Comparison of ENCODE assay signal across 8 mouse cellular contexts in the genomic region with DNA sequence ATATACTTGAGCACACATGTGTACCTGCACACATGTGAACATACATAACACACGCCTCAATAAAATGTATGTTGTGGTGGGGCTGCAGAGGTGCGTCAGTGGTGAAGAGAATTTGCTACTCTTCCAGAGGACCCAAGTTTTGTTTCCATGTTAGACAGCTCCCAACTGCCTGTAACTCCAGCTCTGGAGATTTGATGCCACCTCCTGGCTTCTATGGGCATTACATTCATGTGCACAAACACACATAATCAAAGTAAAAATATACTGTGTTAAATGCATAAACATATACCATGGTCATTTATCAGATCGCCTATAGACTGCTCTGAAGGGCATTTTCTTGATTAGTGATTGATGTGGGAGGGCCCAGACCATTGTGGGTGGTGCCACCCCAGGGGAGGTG. TPM values are rescaled to one million over a fixed set of nuclear protein-coding genes. Genes with fewer than 3 reads are reported as not detected.
A peak's percentile ranks its signal among the peaks of the same experiment; 100 is the strongest.
DNase-seq lines count a peak whose midpoint lies in the region; ATAC-seq and TF ChIP-seq lines count a peak whose summit lies in the region.

No protein-coding gene starts in this region.

- H3K36me3 ChIP-seq in forebrain, embryonic 11.5 days (ENCODE audit: control insufficient read depth, insufficient read depth, low read length) = no peaks in the 10 kb centered on the region; the same call in 1 of the 2 replicates
- no peaks in the 10 kb centered on the region for H3K36me3 ChIP-seq in forebrain, embryonic 15.5 days
- no peaks in the 10 kb centered on the region for H3K36me3 ChIP-seq in small intestine, adult 2 months (ENCODE audit: control insufficient read depth, insufficient read depth, low read length)

- no peaks in the 10 kb centered on the region for H3K27me3 ChIP-seq in forebrain, embryonic 11.5 days (ENCODE audit: control insufficient read depth, insufficient read depth, low read length)
- no peaks in the 10 kb centered on the region for H3K27me3 ChIP-seq in forebrain, embryonic 15.5 days
- H3K27me3 ChIP-seq in small intestine, adult 2 months (ENCODE audit: control insufficient read depth, insufficient read depth, low read length) = no peaks in the 10 kb centered on the region

- no peak for ATAC-seq in forebrain, embryonic 11.5 days (replicated peaks; ENCODE audit: low FRiP score)
- ATAC-seq in forebrain, embryonic 15.5 days (replicated peaks) = no peak

- no peak for TF ChIP-seq POLR2A in small intestine, adult 2 months (IDR thresholded peaks at IDR 0.05; ENCODE audit: low read depth, low read length)

- no peaks in the 10 kb centered on the region for H3K9me3 ChIP-seq in forebrain, embryonic 11.5 days (ENCODE audit: control insufficient read depth, low read length)
- no peaks in the 10 kb centered on the region for H3K9me3 ChIP-seq in forebrain, embryonic 15.5 days

- H3K27ac ChIP-seq in forebrain, embryonic 11.5 days (ENCODE audit: low read depth, low read length) = no peak overlapping the region
- no peak overlapping the region for H3K27ac ChIP-seq in forebrain, embryonic 15.5 days (replicated peaks)
- H3K27ac ChIP-seq in small intestine, adult 2 months (ENCODE audit: insufficient read depth, low read depth, low read length) = no peak overlapping the region

- no peak overlapping the region for H3K4me2 ChIP-seq in forebrain, embryonic 11.5 days (ENCODE audit: low read depth, low read length, severe bottlenecking)
- no peak overlapping the region for H3K4me2 ChIP-seq in forebrain, embryonic 15.5 days (replicated peaks)

- 65% methylated on average over 3 of the region's 3 CpGs for whole genome bisulfite sequencing in forebrain, embryonic 11.5 days
- WGBS in forebrain, embryonic 15.5 days = 56% methylated on average over 3 of the region's 3 CpGs
- WGBS in small intestine, adult 2 months = 67% methylated on average over 3 of the region's 3 CpGs

- intact Hi-C loops in gastrocnemius, postnatal 14 days (cut with DNase I; ENCODE audit: low total_unique reads) = loop anchor here (2.0 to 5.0 kb wide), 2 partner anchors 75 to 94 kb away; no protein-coding TSS in a partner anchor

- DNase-seq in forebrain, embryonic 11.5 days (ENCODE audit: low spot score) = peak; percentile 66
- peak; percentile 35 for DNase-seq in MN1 (ENCODE audit: low spot score)
- peak; percentile 81 to 83 for DNase-seq in cerebellum, postnatal 10 days
- DNase-seq in gastrocnemius, postnatal 14 days = peak; percentile 35
- DNase-seq in layer of hippocampus, adult 9-11 months = peak; percentile 61
- peak; percentile 72 for DNase-seq in lung, postnatal 14 days

- no peak overlapping the region for H3K4me3 ChIP-seq in forebrain, embryonic 11.5 days (ENCODE audit: low read depth, low read length)
- H3K4me3 ChIP-seq in forebrain, embryonic 15.5 days = no peak overlapping the region
- no peak overlapping the region for H3K4me3 ChIP-seq in small intestine, adult 2 months (ENCODE audit: low read depth, low read length)

- H3K9ac ChIP-seq in forebrain, embryonic 11.5 days (ENCODE audit: low read length) = no peak overlapping the region
- no peak overlapping the region for H3K9ac ChIP-seq in forebrain, embryonic 15.5 days (replicated peaks)

- peak; percentile 28; the same call in 1 of the 2 replicates for TF ChIP-seq CTCF in small intestine, adult 2 months (IDR thresholded peaks at IDR 0.05; ENCODE audit: extremely low read depth, insufficient read length, insufficient replicate concordance, low read depth, low read length)

- no peaks in the 10 kb centered on the region; the same call in 1 of the 2 replicates for H3K4me1 ChIP-seq in forebrain, embryonic 11.5 days (replicated peaks; ENCODE audit: control insufficient read depth, insufficient read depth, low read length)
- H3K4me1 ChIP-seq in forebrain, embryonic 15.5 days = peaks cover 26% of the 10 kb centered on the region
- H3K4me1 ChIP-seq in small intestine, adult 2 months (ENCODE audit: control insufficient read depth, insufficient read depth, insufficient read length, low read length) = no peaks in the 10 kb centered on the region

RNA-seq across cellular contexts. Expression of gene 1300017J02Rik, which starts 2.2 kb away (rescaled TPM):
- polyA plus RNA-seq in forebrain, embryonic 11.5 days (2014; fragmentation: Nextera tagmentation; extraction: Ambion mirVana) = 2.5 and 2.9 TPM in 2 replicates
- polyA plus RNA-seq in forebrain, embryonic 15.5 days (2015; fragmentation: Nextera tagmentation; extraction: Ambion mirVana) = 1.4 and 1.6 TPM in 2 replicates
- total RNA-seq in gastrocnemius, postnatal 14 days (2021) = under 1 TPM; 0.12 to 0.91 TPM
- polyA plus RNA-seq in small intestine, adult 2 months (2012; rRNA removed) = 0.05 TPM in 1 of 2 replicates, not detected in the other

RNA-seq across cellular contexts. Expression of gene Topbp1, which starts 2.3 kb away (rescaled TPM):
- polyA plus RNA-seq in forebrain, embryonic 11.5 days (2014; fragmentation: Nextera tagmentation; extraction: Ambion mirVana) = 107 and 119 TPM in 2 replicates
- polyA plus RNA-seq in forebrain, embryonic 15.5 days (2015; fragmentation: Nextera tagmentation; extraction: Ambion mirVana) = 38.4 and 38.5 TPM in 2 replicates
- 10 to 100 TPM in 1 of 2 experiments, 1 to 10 TPM in 1; 8.6 to 10.0 TPM for total RNA-seq in gastrocnemius, postnatal 14 days (2021)
- 3.7 and 7.4 TPM in 2 replicates for polyA plus RNA-seq in small intestine, adult 2 months (2012; rRNA removed)
